Mouse (Mus musculus): ENCODE data around the gene Hs3st5. TPM values are rescaled to one million over a fixed set of nuclear protein-coding genes. Genes with fewer than 3 reads are reported as not detected.

Hs3st5 gene
- not detected in 2 replicates for total RNA-seq (2014; fragmentation: Nextera tagmentation)
- total RNA-seq (2017): 0.06 and 0.11 TPM in 2 replicates
- polyA plus RNA-seq (2012): not detected in 2 replicates

- TF ChIP-seq TAL1 (conservative IDR thresholded peaks at IDR 0.05; ENCODE audit: low read depth, low read length): no peak
- no peak for TF ChIP-seq POLR2AphosphoS5 (IDR thresholded peaks at IDR 0.05; ENCODE audit: insufficient replicate concordance, low read depth, low read length)
- no peak for TF ChIP-seq CTCF (IDR thresholded peaks at IDR 0.05; ENCODE audit: low read depth, low read length)
- no peak for TF ChIP-seq GATA2 (IDR thresholded peaks at IDR 0.05; ENCODE audit: borderline replicate concordance, low read depth, low read length)
- TF ChIP-seq GATA1 (IDR thresholded peaks at IDR 0.05; ENCODE audit: borderline replicate concordance, low read length): no peak
- no peak for DNase-seq (ENCODE audit: low spot score)
- H3K4me3 ChIP-seq (ENCODE audit: low read depth, low read length): no peak within 1 kb of the TSS
- ATAC-seq (ENCODE audit: extremely low read depth, insufficient number of reproducible peaks, low FRiP score, poor library complexity, severe bottlenecking): no peak
- no peaks in the 10 kb centered on the region for H3K36me3 ChIP-seq (replicated peaks)
- no peaks in the 10 kb centered on the region for H3K4me1 ChIP-seq (ENCODE audit: insufficient read depth, low read depth, low read length)
- H3K9me3 ChIP-seq (replicated peaks): peaks cover 14% of the 10 kb centered on the region
- H3K27me3 ChIP-seq (ENCODE audit: insufficient read depth, low read length): no peaks in the 10 kb centered on the region
Observed at GRCm38 (mm10) chr10:36506727-36507555, at the start of gene Hs3st5. Hs3st5 (plus strand) TSS chr10:36506814.

- ATAC-seq (ENCODE audit: extremely low read depth, insufficient number of reproducible peaks, low FRiP score, poor library complexity, severe bottlenecking) (no peak), DNase-seq (ENCODE audit: low spot score) (no peak)
- no peak overlapping the region for H3K4me3 ChIP-seq (ENCODE audit: low read depth, low read length)
- no peaks in the 10 kb centered on the region for H3K36me3 ChIP-seq (replicated peaks)
- no peaks in the 10 kb centered on the region for H3K4me1 ChIP-seq (ENCODE audit: insufficient read depth, low read depth, low read length)
- TF ChIP-seq POLR2AphosphoS5 (IDR thresholded peaks at IDR 0.05; ENCODE audit: insufficient replicate concordance, low read depth, low read length) (no peak), CTCF (IDR thresholded peaks at IDR 0.05; ENCODE audit: low read depth, low read length) (no peak), GATA2 (IDR thresholded peaks at IDR 0.05; ENCODE audit: borderline replicate concordance, low read depth, low read length) (no peak), GATA1 (IDR thresholded peaks at IDR 0.05; ENCODE audit: borderline replicate concordance, low read length) (no peak), TAL1 (conservative IDR thresholded peaks at IDR 0.05; ENCODE audit: low read depth, low read length) (no peak)
- no peaks in the 10 kb centered on the region for H3K27me3 ChIP-seq (ENCODE audit: insufficient read depth, low read length)
- no peaks in the 10 kb centered on the region for H3K9me3 ChIP-seq (replicated peaks)
Observed at GRCm38 (mm10) chr10:36468664-36469063, 38.0 kb upstream of the Hs3st5 start.

- ATAC-seq (ENCODE audit: extremely low read depth, insufficient number of reproducible peaks, low FRiP score, poor library complexity, severe bottlenecking) (no peak), DNase-seq (ENCODE audit: low spot score) (no peak)
- no peaks in the 10 kb centered on the region for H3K4me1 ChIP-seq (ENCODE audit: insufficient read depth, low read depth, low read length)
- TF ChIP-seq CTCF (IDR thresholded peaks at IDR 0.05; ENCODE audit: low read depth, low read length): no peak
- TF ChIP-seq POLR2AphosphoS5 (IDR thresholded peaks at IDR 0.05; ENCODE audit: insufficient replicate concordance, low read depth, low read length): no peak
- no peak for TF ChIP-seq GATA1 (IDR thresholded peaks at IDR 0.05; ENCODE audit: borderline replicate concordance, low read length)
- TF ChIP-seq TAL1 (conservative IDR thresholded peaks at IDR 0.05; ENCODE audit: low read depth, low read length): no peak
- TF ChIP-seq GATA2 (IDR thresholded peaks at IDR 0.05; ENCODE audit: borderline replicate concordance, low read depth, low read length): no peak
- H3K27me3 ChIP-seq (ENCODE audit: insufficient read depth, low read length): no peaks in the 10 kb centered on the region
- no peak overlapping the region for H3K4me3 ChIP-seq (ENCODE audit: low read depth, low read length)
- no peaks in the 10 kb centered on the region for H3K36me3 ChIP-seq (replicated peaks)
- no peaks in the 10 kb centered on the region for H3K9me3 ChIP-seq (replicated peaks)
Observed at GRCm38 (mm10) chr10:36471135-36471534, 35.5 kb upstream of the Hs3st5 start.

GRCm38 (mm10) chr10:36474834-36475233, 31.8 kb upstream of the Hs3st5 start:
- no peak overlapping the region for H3K4me3 ChIP-seq (ENCODE audit: low read depth, low read length)
- no peaks in the 10 kb centered on the region for H3K36me3 ChIP-seq (replicated peaks)
- H3K9me3 ChIP-seq (replicated peaks): no peaks in the 10 kb centered on the region
- no peak for ATAC-seq (ENCODE audit: extremely low read depth, insufficient number of reproducible peaks, low FRiP score, poor library complexity, severe bottlenecking)
- DNase-seq (ENCODE audit: low spot score): no peak
- no peaks in the 10 kb centered on the region for H3K27me3 ChIP-seq (ENCODE audit: insufficient read depth, low read length)
- TF ChIP-seq CTCF (IDR thresholded peaks at IDR 0.05; ENCODE audit: low read depth, low read length) (no peak), GATA2 (IDR thresholded peaks at IDR 0.05; ENCODE audit: borderline replicate concordance, low read depth, low read length) (no peak), GATA1 (IDR thresholded peaks at IDR 0.05; ENCODE audit: borderline replicate concordance, low read length) (no peak), POLR2AphosphoS5 (IDR thresholded peaks at IDR 0.05; ENCODE audit: insufficient replicate concordance, low read depth, low read length) (no peak), TAL1 (conservative IDR thresholded peaks at IDR 0.05; ENCODE audit: low read depth, low read length) (no peak)
- H3K4me1 ChIP-seq (ENCODE audit: insufficient read depth, low read depth, low read length): no peaks in the 10 kb centered on the region

GRCm38 (mm10) chr10:36477543-36477942, 29.1 kb upstream of the Hs3st5 start:
- no peak for ATAC-seq (ENCODE audit: extremely low read depth, insufficient number of reproducible peaks, low FRiP score, poor library complexity, severe bottlenecking)
- no peaks in the 10 kb centered on the region for H3K4me1 ChIP-seq (ENCODE audit: insufficient read depth, low read depth, low read length)

GRCm38 (mm10) chr10:36483362-36483761, 23.3 kb upstream of the Hs3st5 start:
- no peaks in the 10 kb centered on the region for H3K36me3 ChIP-seq (replicated peaks)
- no peaks in the 10 kb centered on the region for H3K4me1 ChIP-seq (ENCODE audit: insufficient read depth, low read depth, low read length)
- ATAC-seq (ENCODE audit: extremely low read depth, insufficient number of reproducible peaks, low FRiP score, poor library complexity, severe bottlenecking) (no peak), DNase-seq (ENCODE audit: low spot score) (no peak)
- H3K9me3 ChIP-seq (replicated peaks): no peaks in the 10 kb centered on the region
- TF ChIP-seq GATA1 (IDR thresholded peaks at IDR 0.05; ENCODE audit: borderline replicate concordance, low read length) (no peak), GATA2 (IDR thresholded peaks at IDR 0.05; ENCODE audit: borderline replicate concordance, low read depth, low read length) (no peak), TAL1 (conservative IDR thresholded peaks at IDR 0.05; ENCODE audit: low read depth, low read length) (no peak), CTCF (IDR thresholded peaks at IDR 0.05; ENCODE audit: low read depth, low read length) (no peak), POLR2AphosphoS5 (IDR thresholded peaks at IDR 0.05; ENCODE audit: insufficient replicate concordance, low read depth, low read length) (no peak)
- H3K27me3 ChIP-seq (ENCODE audit: insufficient read depth, low read length): no peaks in the 10 kb centered on the region
- no peak overlapping the region for H3K4me3 ChIP-seq (ENCODE audit: low read depth, low read length)

More at GRCm38 (mm10) chr10:36477543-36477942, 29.1 kb upstream of the Hs3st5 start:
- no peaks in the 10 kb centered on the region for H3K9me3 ChIP-seq (replicated peaks)
- H3K4me3 ChIP-seq (ENCODE audit: low read depth, low read length): no peak overlapping the region
- TF ChIP-seq GATA2 (IDR thresholded peaks at IDR 0.05; ENCODE audit: borderline replicate concordance, low read depth, low read length): no peak
- TF ChIP-seq POLR2AphosphoS5 (IDR thresholded peaks at IDR 0.05; ENCODE audit: insufficient replicate concordance, low read depth, low read length): no peak
- TF ChIP-seq CTCF (IDR thresholded peaks at IDR 0.05; ENCODE audit: low read depth, low read length): no peak
- TF ChIP-seq GATA1 (IDR thresholded peaks at IDR 0.05; ENCODE audit: borderline replicate concordance, low read length): no peak
- TF ChIP-seq TAL1 (conservative IDR thresholded peaks at IDR 0.05; ENCODE audit: low read depth, low read length): no peak
- H3K36me3 ChIP-seq (replicated peaks): no peaks in the 10 kb centered on the region
- H3K27me3 ChIP-seq (ENCODE audit: insufficient read depth, low read length): no peaks in the 10 kb centered on the region
- DNase-seq (ENCODE audit: low spot score): no peak

All from G1E (cell line).